Mouse (Mus musculus): ENCODE results near the gene Mrpl42.
"Not testable (repeated sequence)": the region's sequence is repeated elsewhere in the genome, so short reads cannot be mapped to it uniquely, and the experiment has no call there.

Gene Mrpl42

DNA sequence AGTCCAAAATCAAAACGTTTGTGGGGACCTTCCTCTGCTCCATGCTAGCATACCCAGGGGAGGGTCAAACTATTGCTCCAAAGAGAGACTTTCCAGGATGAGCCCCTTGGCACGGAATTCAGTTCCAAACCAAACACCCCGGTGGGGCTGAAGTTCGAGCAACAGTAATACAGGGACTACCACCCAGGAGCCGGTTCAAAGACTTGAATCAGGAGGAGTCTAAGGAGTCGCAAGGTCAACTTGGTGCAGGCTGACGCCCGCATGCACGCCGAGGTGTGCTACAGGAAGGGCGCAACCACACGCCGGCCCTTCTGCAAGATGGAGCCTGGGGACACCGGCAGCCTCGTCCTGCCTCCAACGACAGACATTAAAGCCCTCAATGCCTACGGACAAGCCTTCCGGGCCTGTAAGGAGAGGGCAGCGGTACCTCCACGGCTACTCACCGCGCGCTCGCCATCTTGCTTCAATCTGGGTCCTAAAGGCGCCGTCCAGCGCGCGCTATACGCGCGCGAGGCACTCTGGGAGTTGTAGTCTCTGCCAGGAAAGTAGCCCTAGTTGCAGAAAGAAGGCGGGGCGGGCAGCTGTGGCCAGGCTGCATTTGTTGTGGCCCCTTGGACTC is at the start of gene Mrpl42:
Mrpl42 (minus strand) TSS at position 478 of the 619 bp plus-strand sequence.
- DNase-seq = peak; percentile 93

- DNase-seq = no peak
These were observed 48.8 kb upstream of the Mrpl42 start for GRCm38 (mm10) chr10:95550506-95550905.

GRCm38 (mm10) chr10:95549080-95549479 is 47.3 kb upstream of the Mrpl42 start:
- DNase-seq = not testable (repeated sequence)

DNA sequence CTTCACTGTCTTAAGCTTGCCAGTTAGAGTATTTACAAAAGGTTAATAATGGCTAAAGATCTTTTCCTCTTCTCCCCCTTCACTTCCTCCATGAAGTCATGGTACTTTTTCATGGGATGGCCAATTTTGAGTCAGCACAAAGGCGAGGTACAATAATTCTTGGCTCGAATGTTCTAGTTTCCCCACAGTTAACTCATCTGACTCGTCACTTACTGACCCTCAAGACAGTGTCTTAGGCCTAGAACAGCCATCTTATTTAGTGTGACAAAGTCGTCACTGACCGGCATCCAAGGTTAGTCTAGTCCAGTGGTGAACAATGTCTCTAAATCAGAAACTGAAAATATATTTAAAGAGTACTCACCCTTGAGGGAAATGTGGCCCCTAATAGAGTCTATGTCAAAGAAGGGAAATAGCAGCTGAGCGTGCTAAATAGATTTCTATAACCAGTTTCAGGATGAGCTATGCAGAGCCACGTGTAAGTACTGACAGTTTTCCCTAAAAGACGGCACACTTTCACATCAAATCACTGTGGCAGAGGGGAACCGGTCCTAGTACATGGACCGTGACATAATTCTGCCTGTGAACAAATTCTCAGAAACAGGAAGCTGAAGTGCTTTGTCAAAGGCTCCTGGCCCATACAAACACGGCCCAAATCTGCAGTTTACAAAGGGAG is 46.5 kb upstream of the Mrpl42 start:
- DNase-seq = no peak

- DNase-seq = no peak
These were observed 44.4 kb upstream of the Mrpl42 start for GRCm38 (mm10) chr10:95546178-95546577.

GRCm38 (mm10) chr10:95545051-95545450 is 43.3 kb upstream of the Mrpl42 start:
- no peak for DNase-seq

DNA sequence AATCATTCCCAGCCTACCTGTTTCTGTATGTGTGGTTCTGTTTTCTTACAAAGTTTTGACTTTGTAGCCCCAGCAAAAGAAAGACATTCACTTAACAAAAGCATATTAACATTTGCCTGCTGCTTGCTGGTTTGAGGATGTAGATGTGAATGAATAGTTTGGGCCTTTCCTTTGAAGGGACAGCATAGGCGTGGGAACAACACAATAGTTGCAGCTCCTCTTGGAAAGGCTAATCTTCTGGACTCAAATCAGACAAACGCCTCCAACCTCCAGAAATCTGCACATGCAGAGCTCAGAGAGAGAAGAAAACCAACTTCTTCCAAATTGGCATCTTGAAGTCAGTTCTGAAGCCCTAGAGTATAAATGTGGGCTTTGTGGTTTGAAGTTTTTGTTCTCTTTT is 42.9 kb upstream of the Mrpl42 start:
- DNase-seq = no peak

DNA sequence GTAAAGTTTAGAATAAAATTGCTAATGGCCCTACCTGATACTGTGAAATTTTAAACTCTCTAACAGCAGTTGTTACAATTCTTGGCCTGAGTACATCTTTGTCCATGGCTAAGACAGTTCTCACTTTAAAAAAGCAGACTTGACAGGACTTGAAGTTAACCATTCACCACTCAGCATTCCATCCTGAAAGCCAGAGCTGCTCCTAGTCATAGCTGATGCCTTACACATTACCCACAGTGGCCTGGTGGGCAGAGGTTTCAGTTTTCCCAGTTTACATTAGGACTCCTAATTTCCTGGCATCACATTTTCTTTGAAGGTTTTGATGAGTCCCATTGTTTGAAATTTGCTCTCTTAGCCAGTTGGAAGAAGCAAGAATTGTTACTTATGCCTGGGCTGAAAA is 42.3 kb upstream of the Mrpl42 start:
- no peak for DNase-seq

GRCm38 (mm10) chr10:95543377-95543776 is 41.6 kb upstream of the Mrpl42 start:
- no peak for DNase-seq

DNA sequence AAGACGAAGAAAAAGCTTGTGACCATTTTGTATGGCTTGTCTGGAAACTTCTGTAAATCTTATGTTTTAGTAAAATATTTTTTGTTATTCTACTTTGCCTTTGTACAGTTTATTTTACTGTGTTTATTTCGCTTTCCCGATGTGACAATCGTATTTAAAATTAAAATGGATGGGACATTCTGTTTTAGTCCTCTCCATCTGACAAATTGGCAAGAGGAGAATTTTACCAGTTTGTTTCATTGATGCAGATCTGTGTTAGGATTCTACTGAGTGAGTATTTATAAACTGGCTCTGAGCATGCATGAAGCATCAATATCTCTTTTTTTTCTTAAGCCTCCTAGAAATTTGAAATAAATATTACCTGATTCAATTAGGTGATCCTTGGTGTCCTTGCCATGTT is 41.2 kb upstream of the Mrpl42 start:
- DNase-seq = no peak

- DNase-seq = no peak
These were observed 38.1 kb upstream of the Mrpl42 start for GRCm38 (mm10) chr10:95539841-95540240.

DNA sequence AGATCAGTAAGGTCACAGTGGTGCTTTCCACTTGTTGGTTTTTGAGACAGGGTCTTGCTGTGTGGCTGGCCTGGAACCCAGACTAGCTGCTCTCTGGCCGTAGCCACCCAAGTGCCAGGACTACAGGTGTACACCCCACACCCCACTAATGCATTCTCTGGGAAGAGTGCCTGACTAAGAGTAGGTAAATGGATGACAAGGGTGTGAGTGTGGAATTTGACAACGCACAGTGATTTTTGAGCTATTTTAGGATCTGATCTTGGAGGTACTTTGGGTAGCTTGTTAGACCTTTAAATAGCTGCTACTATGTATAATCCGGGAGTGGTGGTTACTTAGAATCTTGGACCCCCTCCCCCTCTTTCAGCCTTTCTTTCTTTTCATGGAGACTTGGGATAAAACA is 37.5 kb upstream of the Mrpl42 start:
- DNase-seq = no peak

- DNase-seq = no peak
These were observed 34.4 kb upstream of the Mrpl42 start for GRCm38 (mm10) chr10:95536222-95536541.

- DNase-seq = no peak
These were observed 33.9 kb upstream of the Mrpl42 start for GRCm38 (mm10) chr10:95535399-95536221.

DNA sequence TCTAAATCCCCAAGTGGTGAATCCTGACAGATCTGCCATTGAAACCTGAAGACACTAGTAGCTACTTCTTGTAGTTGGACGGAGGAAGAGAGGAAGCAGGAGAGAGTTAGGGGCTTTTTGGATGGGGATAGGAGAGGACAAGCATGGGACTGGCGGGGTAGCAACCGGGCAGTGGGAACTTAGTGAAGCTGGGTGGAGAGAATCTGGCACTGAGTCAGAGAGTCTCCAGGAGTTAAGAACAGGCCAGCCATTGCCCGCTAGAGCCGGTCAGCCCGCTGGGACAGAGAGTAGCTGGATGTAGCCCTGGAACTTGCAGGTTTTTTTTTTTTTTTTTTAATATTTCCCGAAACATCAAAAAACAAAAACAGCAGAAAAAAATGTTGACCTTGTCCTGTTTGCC is 31.6 kb upstream of the Mrpl42 start:
- DNase-seq = no peak

GRCm38 (mm10) chr10:95532916-95533315 is 31.2 kb upstream of the Mrpl42 start:
- no peak for DNase-seq

- DNase-seq = no peak
These were observed 28.9 kb upstream of the Mrpl42 start for GRCm38 (mm10) chr10:95530551-95531121.

- peak; percentile 13 for DNase-seq
These were observed 24.9 kb upstream of the Mrpl42 start for GRCm38 (mm10) chr10:95526495-95527122.

GRCm38 (mm10) chr10:95525871-95526270 is 24.1 kb upstream of the Mrpl42 start:
- no peak for DNase-seq

DNA sequence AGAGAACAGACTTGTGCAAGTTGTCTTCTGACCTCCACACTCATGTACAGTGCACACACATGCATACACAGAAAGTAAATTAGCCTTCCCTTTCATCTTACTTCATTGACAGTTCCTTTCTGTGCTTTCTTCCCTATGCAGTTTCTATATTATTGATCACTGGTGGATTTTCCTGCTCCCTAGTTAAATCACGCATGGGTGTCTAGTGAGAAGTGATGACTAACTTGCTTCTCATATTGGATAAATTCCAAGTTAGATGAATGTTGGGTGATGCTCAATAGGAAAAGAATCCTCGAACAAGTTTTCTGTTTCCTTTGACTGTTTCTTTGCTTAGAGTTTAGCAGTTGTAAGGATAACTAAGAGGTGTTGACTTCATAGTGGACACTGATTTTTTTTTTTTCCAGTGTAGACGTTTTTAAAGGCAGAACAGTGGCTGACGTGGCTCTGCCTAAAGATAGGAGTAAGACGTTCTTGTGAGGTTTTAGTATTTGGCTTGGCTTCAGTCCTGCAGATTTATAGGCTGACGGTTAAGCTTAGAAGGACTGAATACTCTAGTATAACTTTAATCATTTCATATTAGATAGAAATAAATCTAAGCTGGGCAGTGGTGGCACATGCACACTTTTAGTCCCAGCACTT is 23.4 kb upstream of the Mrpl42 start:
- DNase-seq = no peak

- no peak for DNase-seq
These were observed 15.9 kb upstream of the Mrpl42 start for GRCm38 (mm10) chr10:95517656-95518055.

- peak; percentile 44 for DNase-seq
These were observed 13.7 kb upstream of the Mrpl42 start for GRCm38 (mm10) chr10:95515293-95515931.
